Mouse (Mus musculus) layer of hippocampus, adult 6 months (tissue): Measurements from ENCODE around the gene Fopnl. TPM values are rescaled to one million over a fixed set of nuclear protein-coding genes. Genes with fewer than 3 reads are reported as not detected.

Source experiments
- long read RNA-seq, 2 experiments: library from polyadenylated mRNA; unstranded; transcript quantifications; one replicate each; pipeline ENCODE4 v2.0.0; 2019 to 2020
- polyA plus RNA-seq: library from polyadenylated mRNA; unstranded; fragments of <200 nt; fragmentation: Nextera tagmentation; gene quantifications from 2 replicates; pipeline ENCODE4 v1.2.3, GENCODE M21; 2021

Gene Fopnl
- polyA plus RNA-seq = 139 and 151 TPM in 2 replicates
- long read RNA-seq, experiment 1, transcript Fopnl-205 (3 exons, 1,147 nt) = major isoform, 95 of 150 reads
- long read RNA-seq, experiment 1, transcript Fopnl-201 (5 exons, 1,465 nt) = minor isoform, 34 of 150 reads
- long read RNA-seq, experiment 1, partial matches to known transcripts = 2 of 150 reads
- long read RNA-seq, experiment 1, other reads (novel, unspliced or antisense) = 18 of 150 reads
- long read RNA-seq, experiment 2, full-length matches to known transcripts = 176 of 198 reads
- long read RNA-seq, experiment 2, partial matches to known transcripts = 3 of 198 reads
- long read RNA-seq, experiment 2, other reads (novel, unspliced or antisense) = 19 of 198 reads

GRCm38 (mm10) chr16:14316884-14317876 is at the start of gene Fopnl:
Fopnl (minus strand) TSS chr16:14317405.

GRCm38 (mm10) chr16:14361362-14362098 is 44.3 kb upstream of the Fopnl start, which contains the start of gene Abcc1:
Abcc1 (plus strand) TSS chr16:14361558.

DNA sequence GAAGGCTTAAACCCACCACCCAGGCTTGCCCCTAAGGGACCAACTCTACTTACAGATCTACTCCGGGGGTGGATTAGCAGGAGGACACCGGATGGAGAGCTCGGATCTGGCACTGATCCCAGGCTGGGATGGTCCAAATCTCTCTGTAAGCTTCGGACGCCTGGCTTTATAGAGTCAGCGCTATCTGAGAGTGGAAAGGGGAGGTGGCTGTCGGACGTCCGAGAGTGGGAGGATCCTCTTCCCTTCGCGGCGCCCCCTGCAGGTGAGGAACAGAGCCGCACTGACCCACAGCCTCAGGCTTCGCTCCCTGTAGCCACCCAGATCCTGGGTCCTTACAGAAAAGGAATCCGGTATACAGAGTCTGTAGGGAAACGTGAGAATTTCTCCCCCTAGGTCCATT is 26.0 kb downstream of the Fopnl start, which contains the start of gene Myh11:
Gene Myh11 (minus strand): TSS at position 150 of the 400 bp plus-strand sequence.

Other genes with a start within 250 kb of the Fopnl start
- 26.4 and 26.6 TPM in 2 replicates for gene Nde1, start 154.1 kb downstream of the Fopnl start, polyA plus RNA-seq
- 15.7 and 27.6 TPM in 2 replicates for gene Marf1, start 154.1 kb downstream of the Fopnl start, polyA plus RNA-seq
- 0.38 TPM in 2 replicates for gene Myh11, start 26.0 kb downstream of the Fopnl start, polyA plus RNA-seq
- 4.9 and 6.6 TPM in 2 replicates for gene Abcc1, start 44.2 kb upstream of the Fopnl start, polyA plus RNA-seq
- gene A630010A05Rik, start 244.9 kb upstream of the Fopnl start, polyA plus RNA-seq = not detected in 2 replicates